Mouse (Mus musculus): ENCODE results near the gene Arhgef12. TPM values are rescaled to one million over a fixed set of nuclear protein-coding genes. Genes with fewer than 3 reads are reported as not detected.
A peak's percentile ranks its signal among the peaks of the same experiment; 100 is the strongest.
"Not testable (repeated sequence)": the region's sequence is repeated elsewhere in the genome, so short reads cannot be mapped to it uniquely, and the experiment has no call there.

The Arhgef12 gene
- polyA plus RNA-seq, 1 experiment from 2014 or later: 18.5 TPM

DNA sequence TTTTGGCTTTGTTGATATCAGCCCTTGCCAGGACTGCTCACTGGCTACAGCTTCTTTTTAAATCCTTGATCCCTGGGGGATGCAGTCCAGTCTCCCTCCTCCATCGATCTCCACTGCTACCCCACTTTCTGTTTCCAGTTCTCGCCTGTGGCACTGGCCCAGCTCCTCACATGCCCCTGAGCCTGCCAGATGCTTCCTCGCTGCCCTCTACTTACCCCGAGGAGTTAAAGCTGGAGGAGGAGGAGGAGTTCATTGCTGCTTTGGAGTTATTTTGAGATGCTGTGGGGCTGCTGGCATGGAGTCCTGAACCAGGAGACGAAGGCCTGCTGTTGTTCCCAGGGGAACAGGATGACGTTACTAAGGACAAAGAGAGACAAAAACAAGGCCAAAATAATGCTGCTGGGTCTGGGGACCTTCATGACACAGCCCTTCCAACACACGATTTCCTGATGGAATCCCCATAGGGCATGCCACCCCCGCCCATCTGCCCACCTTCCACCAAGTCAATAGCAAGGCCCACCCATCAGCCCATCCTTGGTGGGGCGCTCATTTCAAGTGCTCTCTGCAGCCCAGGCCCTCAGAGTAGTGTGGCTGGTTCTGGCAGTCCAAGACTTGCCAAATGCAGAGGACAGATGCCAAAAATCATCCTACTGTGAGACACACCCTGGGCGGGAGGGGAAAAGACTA, 20.2 kb upstream of the Arhgef12 start:
- Histone ChIP-seq H3K4me2 (replicated peaks) (no peak overlapping the region), H3K9ac (no peak overlapping the region), H3K36me3 (no peaks in the 10 kb centered on the region), H3K4me1 (no peaks in the 10 kb centered on the region), H3K27me3 (no peaks in the 10 kb centered on the region), H3K9me3 (replicated peaks) (no peaks in the 10 kb centered on the region), H3K4me3 (no peak overlapping the region), H3K27ac (no peak overlapping the region)
- ATAC-seq (ENCODE audit: low FRiP score): no peak
- 72% methylated on average over 10 of the region's 10 CpGs for WGBS

DNA sequence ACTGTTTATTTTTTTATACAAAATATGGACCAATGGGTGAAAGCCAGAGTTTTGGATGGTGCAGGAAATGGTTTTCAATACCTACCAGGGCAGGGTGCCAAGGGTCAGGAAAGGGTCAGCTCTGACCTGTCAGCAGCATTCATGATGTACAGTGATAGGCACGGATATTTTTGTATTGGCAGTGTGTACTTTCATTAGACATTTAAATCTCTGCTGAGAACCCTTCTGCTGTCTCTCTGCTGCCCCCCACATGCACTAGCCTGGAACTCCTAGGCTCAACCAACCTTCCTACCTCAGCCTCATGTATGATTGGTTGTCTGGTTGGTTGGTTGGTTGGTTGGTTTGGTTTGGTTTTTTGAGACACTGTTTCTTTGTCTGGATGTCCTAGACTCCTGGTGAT, 15.3 kb upstream of the Arhgef12 start:
- 42% methylated on average over 1 of the region's 1 CpGs for WGBS
- H3K4me3 ChIP-seq: no peak overlapping the region
- no peaks in the 10 kb centered on the region for H3K9me3 ChIP-seq (replicated peaks)
- H3K9ac ChIP-seq: no peak overlapping the region
- no peak for ATAC-seq (ENCODE audit: low FRiP score)
- no peak overlapping the region for H3K4me2 ChIP-seq (replicated peaks)
- H3K4me1 ChIP-seq: no peaks in the 10 kb centered on the region
- H3K36me3 ChIP-seq: no peaks in the 10 kb centered on the region
- no peak overlapping the region for H3K27ac ChIP-seq
- H3K27me3 ChIP-seq: no peaks in the 10 kb centered on the region

DNA sequence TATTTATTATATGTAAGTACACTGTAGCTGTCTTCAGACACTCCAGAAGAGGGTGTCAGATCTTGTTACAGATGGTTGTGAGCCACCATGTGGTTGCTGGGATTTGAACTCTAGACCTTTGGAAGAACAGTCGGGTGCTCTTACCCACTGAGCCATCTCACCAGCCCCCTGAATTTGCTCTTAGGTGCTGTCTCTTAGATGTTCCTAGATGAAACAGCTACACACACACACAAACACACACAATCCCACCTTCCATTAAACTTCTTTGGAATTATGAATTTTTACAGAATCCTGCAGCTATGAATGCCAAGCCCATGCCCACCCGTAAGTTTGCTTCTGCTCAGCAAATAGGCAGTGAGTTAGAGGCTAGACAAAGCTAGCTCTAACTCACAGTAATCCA, 14.9 kb upstream of the Arhgef12 start:
- H3K27me3 ChIP-seq; H3K9ac ChIP-seq; H3K4me3 ChIP-seq; H3K36me3 ChIP-seq; H3K4me1 ChIP-seq; ATAC-seq (ENCODE audit: low FRiP score); H3K27ac ChIP-seq; H3K4me2 ChIP-seq (replicated peaks); H3K9me3 ChIP-seq (replicated peaks): not testable (repeated sequence)
- 87% methylated on average over 2 of the region's 2 CpGs for WGBS

DNA sequence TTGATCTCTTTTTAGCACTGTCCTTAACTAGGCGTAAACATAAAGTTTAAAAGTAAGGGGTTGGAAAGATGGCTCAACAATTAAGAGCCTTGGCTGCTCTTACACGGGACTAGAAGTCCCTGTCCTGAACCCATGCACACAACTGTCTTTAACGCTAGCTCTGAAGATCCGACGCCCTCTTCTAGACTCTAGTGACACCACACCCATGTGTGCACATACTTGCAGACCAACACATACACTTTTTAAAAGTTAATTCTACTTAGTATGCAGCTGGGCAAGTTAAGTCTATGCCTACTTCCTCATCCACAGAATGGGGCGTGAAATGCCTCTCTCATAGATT, 9.9 kb upstream of the Arhgef12 start:
- peak overlapping the region; percentile 78 for H3K4me2 ChIP-seq (replicated peaks)
- 89% methylated on average over 6 of the region's 6 CpGs for WGBS
- H3K27me3 ChIP-seq: no peaks in the 10 kb centered on the region
- no peaks in the 10 kb centered on the region for H3K9me3 ChIP-seq (replicated peaks)
- no peak overlapping the region for H3K9ac ChIP-seq
- H3K4me3 ChIP-seq: no peak overlapping the region
- H3K36me3 ChIP-seq: peaks cover 5% of the 10 kb centered on the region
- H3K4me1 ChIP-seq: peaks cover 12% of the 10 kb centered on the region
- 0 out of 2 replicates have a peak, but pooled peaks have one; percentile 13 for ATAC-seq (ENCODE audit: low FRiP score)
- H3K27ac ChIP-seq: no peak overlapping the region

DNA sequence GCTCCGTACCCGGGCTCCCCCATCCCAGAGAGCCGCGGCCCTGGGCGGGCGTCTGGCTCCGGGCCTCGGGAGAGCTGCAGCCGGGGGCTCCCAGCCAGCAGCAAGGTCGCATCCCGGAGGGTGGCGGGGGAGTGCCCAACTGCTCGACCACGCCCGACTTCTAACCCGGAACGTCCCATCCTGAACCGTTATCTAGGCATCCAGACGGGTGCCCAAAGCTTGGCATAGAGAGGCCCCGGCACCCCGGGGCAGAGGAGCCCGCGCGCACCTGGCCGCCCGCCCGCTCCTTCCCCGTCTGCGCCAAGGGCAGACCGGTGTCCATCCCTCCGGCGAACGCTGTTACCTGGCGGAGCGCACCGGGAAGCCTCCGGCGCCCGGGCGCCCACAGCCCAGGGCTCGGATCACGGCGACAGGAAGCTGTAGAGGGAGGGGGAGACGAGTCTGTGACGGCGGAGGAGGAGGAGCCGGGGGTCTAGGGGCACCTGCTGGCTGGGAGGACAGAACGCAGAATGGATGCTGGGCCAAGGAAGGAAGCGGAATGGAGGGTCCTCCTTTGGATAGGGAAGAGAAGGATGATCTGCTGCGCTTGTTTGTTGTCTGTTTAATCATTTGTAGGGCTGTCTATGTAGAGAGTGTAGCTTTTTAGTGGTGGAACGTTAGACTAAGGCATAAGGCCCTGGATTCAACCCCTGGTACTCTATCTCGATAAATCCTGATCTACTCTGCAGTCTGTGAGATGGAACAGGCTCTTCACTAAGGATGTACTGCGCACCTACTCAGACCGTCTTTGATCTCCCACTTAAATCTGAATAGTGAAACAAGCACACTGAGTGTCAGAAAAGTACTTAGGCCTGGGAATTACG, 9.3 kb upstream of the Arhgef12 start, which contains the start of gene Tmem136:
Gene Tmem136 (minus strand): TSS at position 437 of the 863 bp plus-strand sequence.
- WGBS: 3% methylated on average over 55 of the region's 55 CpGs
- H3K27ac ChIP-seq: peak within 1 kb of the TSS; percentile 5
- peak; percentile 95 for ATAC-seq (ENCODE audit: low FRiP score)

DNA sequence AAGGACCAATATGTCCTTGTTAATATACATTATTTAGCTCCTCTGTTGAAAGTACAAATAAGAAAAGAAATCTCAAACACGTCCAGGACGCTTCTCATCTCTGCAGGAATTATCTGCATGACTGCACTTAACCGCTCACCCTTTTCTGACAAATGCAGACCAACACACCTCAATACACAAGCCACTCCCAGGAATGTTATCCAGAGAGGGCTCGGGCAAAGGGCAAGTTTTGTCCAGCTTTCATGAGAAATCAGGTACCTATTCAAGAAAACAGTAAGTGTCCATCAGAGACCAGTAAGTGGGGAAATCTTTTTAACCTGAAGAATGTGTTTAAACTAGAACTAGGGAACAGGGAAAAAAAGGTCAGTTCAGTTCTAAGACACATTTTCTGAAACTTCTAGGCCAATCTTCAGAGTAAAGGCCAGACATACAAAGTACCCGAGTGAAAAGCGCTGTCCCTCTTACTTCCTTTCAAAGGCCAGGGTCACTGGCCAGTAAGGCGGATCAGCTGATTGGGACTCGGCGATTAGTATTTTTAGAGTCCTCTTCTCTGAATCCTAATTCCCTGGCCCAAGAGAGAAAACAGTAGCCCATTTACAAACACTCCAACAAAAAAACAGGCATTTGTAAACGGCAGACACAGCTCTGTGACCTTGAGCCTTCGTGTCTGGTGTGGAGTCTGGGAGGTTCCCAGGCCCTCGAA, 8.5 kb upstream of the Arhgef12 start:
- Histone ChIP-seq H3K4me3 (peak overlapping the region; percentile 70), H3K9ac (peak overlapping the region; percentile 87), H3K9me3 (replicated peaks) (no peaks in the 10 kb centered on the region), H3K4me1 (peaks cover 12% of the 10 kb centered on the region), H3K27ac (0 out of 2 replicates have a peak overlapping the region, but pooled peaks have one; percentile 5), H3K4me2 (replicated peaks) (peak overlapping the region; percentile 78), H3K36me3 (peaks cover 19% of the 10 kb centered on the region), H3K27me3 (no peaks in the 10 kb centered on the region)
- no peak for ATAC-seq (ENCODE audit: low FRiP score)
- 16% methylated on average over 12 of the region's 12 CpGs for WGBS

More for the DNA sequence above, 9.3 kb upstream of the Arhgef12 start, which contains the start of gene Tmem136:
- Histone ChIP-seq H3K36me3 (peaks cover 11% of the 10 kb centered on the region), H3K9me3 (replicated peaks) (no peaks in the 10 kb centered on the region), H3K4me3 (peak within 1 kb of the TSS; percentile 70), H3K27me3 (no peaks in the 10 kb centered on the region), H3K9ac (peak within 1 kb of the TSS; percentile 87), H3K4me1 (peaks cover 12% of the 10 kb centered on the region), H3K4me2 (replicated peaks) (peak within 1 kb of the TSS; percentile 78)

DNA sequence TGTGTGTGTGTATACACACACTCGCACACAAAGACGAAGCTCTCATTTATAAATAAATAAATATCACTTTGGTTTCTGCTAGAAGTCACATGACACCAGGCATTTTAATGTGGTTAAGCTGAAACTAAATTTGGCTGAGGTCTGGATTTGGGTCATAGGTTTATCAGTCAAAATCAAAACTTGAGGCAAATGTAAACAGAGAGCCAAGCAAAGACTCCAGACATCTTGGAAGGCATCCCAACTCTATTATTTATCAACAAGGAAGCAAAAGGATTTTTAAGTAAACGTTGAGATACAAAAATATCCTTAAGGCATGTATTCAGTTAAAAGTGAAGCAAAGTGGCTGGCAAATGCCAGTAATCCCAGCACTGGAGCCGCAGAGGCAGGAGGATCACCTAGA, 7.8 kb upstream of the Arhgef12 start:
- Histone ChIP-seq H3K9ac (no peak overlapping the region), H3K27me3 (no peaks in the 10 kb centered on the region), H3K36me3 (peaks cover 23% of the 10 kb centered on the region), H3K9me3 (replicated peaks) (no peaks in the 10 kb centered on the region), H3K4me2 (replicated peaks) (no peak overlapping the region), H3K4me1 (peaks cover 12% of the 10 kb centered on the region), H3K4me3 (no peak overlapping the region), H3K27ac (no peak overlapping the region)
- no peak for ATAC-seq (ENCODE audit: low FRiP score)
- 96% methylated on average over 4 of the region's 4 CpGs for WGBS

DNA sequence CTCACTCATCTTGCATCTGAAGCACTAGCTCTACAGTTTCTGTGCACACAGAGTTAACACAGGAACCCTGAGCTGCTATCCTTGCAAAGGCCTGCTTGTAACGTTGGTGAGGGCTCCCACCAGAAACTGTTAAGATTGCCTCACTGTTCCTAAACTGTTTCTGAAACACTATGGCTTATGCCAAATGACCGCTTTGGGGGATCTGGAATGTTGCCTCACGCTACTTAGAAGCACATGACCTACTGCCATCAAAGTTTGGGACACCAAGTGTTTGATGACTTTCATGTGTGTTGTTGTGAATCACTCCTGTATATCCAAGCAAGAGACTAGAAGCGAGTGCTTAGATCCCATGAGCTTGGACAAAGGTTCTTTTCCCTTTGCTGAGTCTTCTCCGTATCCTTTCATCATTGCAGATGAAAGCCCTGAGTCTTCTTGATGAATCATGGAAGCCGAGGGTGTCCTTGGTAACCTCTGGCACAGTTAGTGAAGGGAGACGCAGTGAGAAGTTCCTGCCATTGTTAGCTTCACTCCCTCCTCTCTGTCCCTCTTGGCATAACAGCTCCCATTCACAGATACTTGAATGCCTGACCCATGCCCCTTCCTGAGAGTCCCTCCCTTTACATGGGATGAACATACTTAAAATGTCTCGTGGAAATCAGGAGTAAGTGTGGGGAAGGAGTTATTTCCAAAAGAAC, 3.4 kb upstream of the Arhgef12 start:
- Histone ChIP-seq H3K4me2 (replicated peaks) (no peak overlapping the region), H3K27ac (no peak overlapping the region), H3K9me3 (replicated peaks) (no peaks in the 10 kb centered on the region), H3K4me1 (peaks cover 11% of the 10 kb centered on the region), H3K27me3 (no peaks in the 10 kb centered on the region), H3K36me3 (peaks cover 23% of the 10 kb centered on the region), H3K4me3 (no peak overlapping the region), H3K9ac (no peak overlapping the region)
- WGBS: 90% methylated on average over 8 of the region's 8 CpGs
- ATAC-seq (ENCODE audit: low FRiP score): no peak

DNA sequence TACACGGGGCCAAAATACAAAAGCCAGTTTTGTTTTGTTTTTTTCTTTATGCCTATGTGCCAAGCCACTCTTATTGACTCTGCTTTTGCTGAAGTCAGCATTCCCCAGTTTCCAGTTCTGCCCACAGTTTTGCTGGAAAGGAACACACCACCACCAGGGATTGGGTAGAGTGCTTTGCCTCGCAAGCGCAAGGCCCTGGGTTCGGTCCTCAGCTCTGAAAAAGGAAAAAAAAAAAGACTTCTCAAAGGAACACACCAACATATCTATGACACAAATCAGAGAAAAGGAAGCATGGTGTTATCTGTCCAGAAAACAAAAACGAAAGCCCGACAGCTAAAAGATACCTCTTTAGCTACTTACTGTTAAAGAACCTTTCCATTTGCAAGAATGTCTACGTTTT, 2.1 kb upstream of the Arhgef12 start:
- peaks cover 23% of the 10 kb centered on the region for H3K36me3 ChIP-seq
- H3K9ac ChIP-seq: no peak overlapping the region
- ATAC-seq (ENCODE audit: low FRiP score): no peak
- H3K4me2 ChIP-seq (replicated peaks): no peak overlapping the region
- WGBS: 89% methylated on average over 7 of the region's 7 CpGs
- H3K4me1 ChIP-seq: peaks cover 15% of the 10 kb centered on the region; the same call in 1 of the 2 replicates
- no peak overlapping the region for H3K27ac ChIP-seq
- H3K4me3 ChIP-seq: no peak overlapping the region
- H3K9me3 ChIP-seq (replicated peaks): no peaks in the 10 kb centered on the region
- H3K27me3 ChIP-seq: no peaks in the 10 kb centered on the region

DNA sequence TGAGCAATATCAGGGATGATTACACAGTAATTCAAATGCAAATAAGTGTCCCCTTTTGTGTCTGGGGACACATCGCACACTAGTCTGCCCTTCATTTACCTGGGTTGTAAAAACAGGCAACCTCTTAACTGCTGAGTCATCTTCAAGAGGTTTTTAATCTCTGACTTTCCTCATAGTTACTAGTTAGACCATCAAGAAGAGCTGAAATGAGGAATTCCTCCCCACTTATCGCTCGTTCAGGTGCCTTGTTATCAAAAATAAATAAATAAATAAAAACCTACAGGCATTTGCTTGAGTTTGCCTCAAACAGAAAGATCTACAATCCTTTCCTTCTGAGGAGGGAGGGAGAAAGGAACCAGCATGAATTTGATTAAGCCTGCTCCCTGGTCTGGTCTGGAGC, 1.7 kb upstream of the Arhgef12 start:
- no peak for ATAC-seq (ENCODE audit: low FRiP score)
- no peaks in the 10 kb centered on the region for H3K27me3 ChIP-seq
- WGBS: 86% methylated on average over 3 of the region's 3 CpGs
- H3K9ac ChIP-seq: no peak overlapping the region
- no peak overlapping the region for H3K4me3 ChIP-seq
- H3K4me1 ChIP-seq: peaks cover 18% of the 10 kb centered on the region
- H3K4me2 ChIP-seq (replicated peaks): no peak overlapping the region
- H3K36me3 ChIP-seq: peaks cover 23% of the 10 kb centered on the region
- no peak overlapping the region for H3K27ac ChIP-seq
- no peaks in the 10 kb centered on the region for H3K9me3 ChIP-seq (replicated peaks)

DNA sequence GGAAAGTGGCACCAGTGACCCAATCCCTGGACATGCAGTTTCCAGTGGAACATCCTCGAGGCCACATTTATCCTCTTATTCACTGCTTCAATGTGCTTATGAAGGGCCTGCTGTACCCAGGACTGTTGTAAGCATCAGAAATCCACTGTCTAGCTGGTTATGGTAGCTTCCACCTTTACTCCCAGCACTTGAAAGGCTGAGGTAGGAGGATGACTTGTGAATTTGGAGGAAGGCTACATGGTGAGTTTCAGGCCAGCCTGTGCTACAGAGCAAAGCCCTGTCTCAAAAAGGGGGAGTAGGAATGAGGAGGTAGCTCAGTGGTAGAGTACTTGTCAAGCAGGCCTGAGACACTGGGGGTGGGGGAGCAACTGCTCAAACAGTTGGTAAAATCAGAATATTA, 1.0 kb upstream of the Arhgef12 start:
- 80% methylated on average over 1 of the region's 1 CpGs for WGBS

DNA sequence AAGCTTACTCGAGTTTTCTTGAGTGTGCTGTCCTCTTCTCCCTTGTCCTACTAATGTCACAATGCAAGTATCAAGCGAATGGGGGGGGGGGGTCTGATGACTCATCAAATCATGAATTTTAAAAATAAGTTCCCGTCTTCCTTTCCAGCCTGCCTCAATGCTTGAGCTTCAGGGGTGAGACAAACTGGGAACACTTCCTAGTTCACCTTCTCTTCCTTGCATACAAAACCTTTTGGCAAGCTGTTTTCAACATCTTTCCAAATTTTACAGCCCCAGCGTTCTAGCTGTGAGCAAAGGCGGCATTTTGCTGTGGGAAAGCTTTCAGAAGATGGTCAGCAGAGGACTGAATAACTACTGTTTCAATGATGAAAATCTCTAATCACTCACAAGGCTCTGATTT, 516 bp upstream of the Arhgef12 start:
- Histone ChIP-seq H3K9ac (no peak overlapping the region), H3K4me2 (replicated peaks) (no peak overlapping the region), H3K27me3 (no peaks in the 10 kb centered on the region), H3K27ac (no peak overlapping the region), H3K36me3 (peaks cover 23% of the 10 kb centered on the region), H3K4me1 (peaks cover 28% of the 10 kb centered on the region), H3K4me3 (no peak overlapping the region), H3K9me3 (replicated peaks) (no peaks in the 10 kb centered on the region)
- 65% methylated on average over 5 of the region's 5 CpGs for WGBS
- ATAC-seq (ENCODE audit: low FRiP score): no peak

More for the DNA sequence above, 1.0 kb upstream of the Arhgef12 start:
- ATAC-seq (ENCODE audit: low FRiP score): no peak
- peaks cover 23% of the 10 kb centered on the region for H3K36me3 ChIP-seq
- peaks cover 23% of the 10 kb centered on the region for H3K4me1 ChIP-seq
- H3K9ac ChIP-seq: no peak overlapping the region
- H3K4me2 ChIP-seq (replicated peaks): no peak overlapping the region
- H3K4me3 ChIP-seq: no peak overlapping the region
- no peaks in the 10 kb centered on the region for H3K27me3 ChIP-seq
- no peaks in the 10 kb centered on the region for H3K9me3 ChIP-seq (replicated peaks)
- H3K27ac ChIP-seq: no peak overlapping the region

Measured in hindbrain, embryonic 12.5 days (tissue).